10 mouse cellular contexts compared by ENCODE assay signal in the genomic region with DNA sequence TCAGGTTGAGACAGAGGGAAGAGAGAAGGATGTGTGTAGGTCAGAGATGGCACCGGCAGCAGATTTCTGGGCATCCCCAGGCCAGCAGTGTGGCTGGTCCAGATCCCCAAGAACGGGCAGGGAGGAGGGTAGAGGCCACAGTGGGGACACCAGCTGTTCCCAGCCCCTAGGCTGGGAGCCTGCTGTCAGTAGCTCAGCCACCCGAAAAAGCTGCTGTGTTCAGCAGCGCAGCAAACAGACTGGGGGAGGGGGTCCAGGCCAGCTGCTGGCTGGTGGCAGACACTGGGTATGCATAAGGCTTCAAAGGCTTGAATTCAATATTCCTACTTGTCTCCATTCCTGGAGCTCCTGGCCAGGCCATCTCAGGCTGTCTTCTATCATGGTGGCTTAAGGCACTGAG. TPM values are rescaled to one million over a fixed set of nuclear protein-coding genes. Genes with fewer than 3 reads are reported as not detected.
A peak's percentile ranks its signal among the peaks of the same experiment; 100 is the strongest.
DNase-seq lines count a peak whose midpoint lies in the region; ATAC-seq and TF ChIP-seq lines count a peak whose summit lies in the region.
"Had no signal": no experiment of that assay in that cellular context is flagged by ENCODE, and none has a peak within 500 bp of the region (broad histone marks: within the 10 kb centered on the region; RNA-seq: fewer than 3 reads in every experiment).

No protein-coding gene starts in this region.

- intact Hi-C loops in gastrocnemius, adult 2 months (cut with DNase I): no loop called here

- H3K9me3 ChIP-seq in embryonic facial prominence, embryonic 14.5 days (ENCODE audit: control insufficient read depth, low read length): no peaks in the 10 kb centered on the region
- H3K9me3 ChIP-seq in hindbrain, embryonic 12.5 days (replicated peaks): no peaks in the 10 kb centered on the region
- H3K9me3 ChIP-seq in midbrain, postnatal 0 days (ENCODE audit: low read length): no peaks in the 10 kb centered on the region
- H3K9me3 ChIP-seq: lung, embryonic 15.5 days had no signal

- DNase-seq in kidney, postnatal 4 days: peak; percentile 50 to 66
- DNase-seq in kidney, adult 8-10 months: no peak
- DNase-seq in embryonic facial prominence, embryonic 14.5 days (ENCODE audit: low spot score): peak; percentile 77
- peak; percentile 77 for DNase-seq in midbrain, postnatal 0 days (ENCODE audit: low spot score)
- no peak for DNase-seq in adrenal gland, adult 2 months
- DNase-seq in gastrocnemius, adult 2 months: no peak
- DNase-seq in natural killer cell, adult 2 months (ENCODE audit: low spot score in 2 of 2): no peak
- DNase-seq: thymus, adult 18-20 months had no signal

- peaks cover 14% of the 10 kb centered on the region for H3K36me3 ChIP-seq in embryonic facial prominence, embryonic 14.5 days (ENCODE audit: control insufficient read depth, insufficient read depth, low read length)
- peaks cover 15% of the 10 kb centered on the region for H3K36me3 ChIP-seq in hindbrain, embryonic 12.5 days
- H3K36me3 ChIP-seq in midbrain, postnatal 0 days (ENCODE audit: insufficient read depth, low read length): peaks cover 12% of the 10 kb centered on the region; the same call in 1 of the 2 replicates

- no peak overlapping the region for H3K4me2 ChIP-seq in embryonic facial prominence, embryonic 14.5 days (ENCODE audit: low read depth, low read length)
- H3K4me2 ChIP-seq in hindbrain, embryonic 12.5 days (replicated peaks): peak overlapping the region; percentile 58
- H3K4me2 ChIP-seq in midbrain, postnatal 0 days (ENCODE audit: low read depth, low read length, poor library complexity, severe bottlenecking): no peak overlapping the region

- peaks cover 19% of the 10 kb centered on the region for H3K27me3 ChIP-seq in embryonic facial prominence, embryonic 14.5 days (replicated peaks; ENCODE audit: control insufficient read depth, insufficient read depth, low read length)
- H3K27me3 ChIP-seq in hindbrain, embryonic 12.5 days: peaks cover 19% of the 10 kb centered on the region
- H3K27me3 ChIP-seq in midbrain, postnatal 0 days (ENCODE audit: insufficient read depth, low read length): no peaks in the 10 kb centered on the region

- no peak overlapping the region for H3K4me3 ChIP-seq in embryonic facial prominence, embryonic 14.5 days (ENCODE audit: low read depth, low read length)
- H3K4me3 ChIP-seq in hindbrain, embryonic 12.5 days: no peak overlapping the region
- H3K4me3 ChIP-seq in midbrain, postnatal 0 days (ENCODE audit: low read depth, low read length): no peak overlapping the region
- no peak overlapping the region for H3K4me3 ChIP-seq in gastrocnemius, adult 2 months
- H3K4me3 ChIP-seq: lung, embryonic 15.5 days had no signal

- peak; percentile 59; the same call in 1 of the 2 replicates for ATAC-seq in embryonic facial prominence, embryonic 14.5 days (ENCODE audit: low read depth)
- peak; percentile 62 for ATAC-seq in hindbrain, embryonic 12.5 days (ENCODE audit: low FRiP score)
- ATAC-seq in midbrain, postnatal 0 days (ENCODE audit: low FRiP score): no peak; the same call in 1 of the 2 replicates

- no peak for TF ChIP-seq CTCF in midbrain, postnatal 0 days (IDR thresholded peaks at IDR 0.05)
- TF ChIP-seq CTCF in gastrocnemius, adult 2 months (IDR thresholded peaks at IDR 0.05): no peak

- no peak overlapping the region for H3K27ac ChIP-seq in embryonic facial prominence, embryonic 14.5 days (replicated peaks; ENCODE audit: low read depth, low read length)
- peak overlapping the region; percentile 68 for H3K27ac ChIP-seq in hindbrain, embryonic 12.5 days
- H3K27ac ChIP-seq in midbrain, postnatal 0 days (ENCODE audit: low read depth, low read length): no peak overlapping the region
- no peak overlapping the region for H3K27ac ChIP-seq in gastrocnemius, adult 2 months
- H3K27ac ChIP-seq: lung, embryonic 15.5 days had no signal

- H3K4me1 ChIP-seq in embryonic facial prominence, embryonic 14.5 days (ENCODE audit: control insufficient read depth, insufficient read depth, low read length): peaks cover 16% of the 10 kb centered on the region
- H3K4me1 ChIP-seq in hindbrain, embryonic 12.5 days: peaks cover 23% of the 10 kb centered on the region
- H3K4me1 ChIP-seq in midbrain, postnatal 0 days (ENCODE audit: insufficient read depth, low read length): peaks cover 10% of the 10 kb centered on the region; the same call in 1 of the 2 replicates

- 17% methylated on average over 4 of the region's 4 CpGs for WGBS in embryonic facial prominence, embryonic 14.5 days
- WGBS in hindbrain, embryonic 12.5 days: 21% methylated on average over 4 of the region's 4 CpGs
- WGBS in midbrain, postnatal 0 days: 27% methylated on average over 4 of the region's 4 CpGs

- H3K9ac ChIP-seq in embryonic facial prominence, embryonic 14.5 days (ENCODE audit: low read depth, low read length): no peak overlapping the region
- H3K9ac ChIP-seq in hindbrain, embryonic 12.5 days: 0 out of 2 replicates have a peak overlapping the region, but pooled peaks have one; percentile 18
- no peak overlapping the region for H3K9ac ChIP-seq in midbrain, postnatal 0 days (replicated peaks; ENCODE audit: low read length, poor library complexity, severe bottlenecking)
- H3K9ac ChIP-seq: lung, embryonic 15.5 days had no signal

RNA-seq across cellular contexts. Expression of a gene that starts 8.3 kb away (rescaled TPM):
- 1,126 and 1,148 TPM in 2 replicates for polyA plus RNA-seq in embryonic facial prominence, embryonic 14.5 days (2014; fragmentation: Nextera tagmentation; extraction: Ambion mirVana)
- 675 and 726 TPM in 2 replicates for polyA plus RNA-seq in hindbrain, embryonic 12.5 days (2016; fragmentation: Nextera tagmentation; extraction: Ambion mirVana)
- total RNA-seq in midbrain, postnatal 0 days (2014; rRNA removed): 597 and 686 TPM in 2 replicates
- 591 and 620 TPM in 2 replicates for polyA plus RNA-seq in midbrain, postnatal 0 days (2015; fragmentation: Nextera tagmentation; extraction: Ambion mirVana)
- 1,000 to 10,000 TPM; 1,223 to 1,284 TPM for total RNA-seq in adrenal gland, adult 2 months (2021)
- 128 and 129 TPM in 2 replicates for polyA plus RNA-seq in adrenal gland, adult 2 months (2012; rRNA removed)
- 100 to 1,000 TPM; 404 to 490 TPM for total RNA-seq in gastrocnemius, adult 2 months (2021)

RNA-seq across cellular contexts. Expression of a gene that starts 12.0 kb away (rescaled TPM):
- polyA plus RNA-seq in embryonic facial prominence, embryonic 14.5 days (2014; fragmentation: Nextera tagmentation; extraction: Ambion mirVana): 25.1 and 30.4 TPM in 2 replicates
- 39.6 and 43.5 TPM in 2 replicates for polyA plus RNA-seq in hindbrain, embryonic 12.5 days (2016; fragmentation: Nextera tagmentation; extraction: Ambion mirVana)
- 89.1 and 96.4 TPM in 2 replicates for total RNA-seq in midbrain, postnatal 0 days (2014; rRNA removed)
- 61.1 and 63.2 TPM in 2 replicates for polyA plus RNA-seq in midbrain, postnatal 0 days (2015; fragmentation: Nextera tagmentation; extraction: Ambion mirVana)
- total RNA-seq in adrenal gland, adult 2 months (2021): 1 to 10 TPM; 6.9 to 9.6 TPM
- 14.4 and 14.5 TPM in 2 replicates for polyA plus RNA-seq in adrenal gland, adult 2 months (2012; rRNA removed)
- total RNA-seq in gastrocnemius, adult 2 months (2021): 100 to 1,000 TPM; 199 to 214 TPM

RNA-seq across cellular contexts. Expression of a gene that starts 18.4 kb away (rescaled TPM):
- 0.51 and 0.54 TPM in 2 replicates for polyA plus RNA-seq in embryonic facial prominence, embryonic 14.5 days (2014; fragmentation: Nextera tagmentation; extraction: Ambion mirVana)
- polyA plus RNA-seq in hindbrain, embryonic 12.5 days (2016; fragmentation: Nextera tagmentation; extraction: Ambion mirVana): 2.1 and 2.2 TPM in 2 replicates
- 4.4 and 8.3 TPM in 2 replicates for total RNA-seq in midbrain, postnatal 0 days (2014; rRNA removed)
- 3.5 and 4.1 TPM in 2 replicates for polyA plus RNA-seq in midbrain, postnatal 0 days (2015; fragmentation: Nextera tagmentation; extraction: Ambion mirVana)
- total RNA-seq in adrenal gland, adult 2 months (2021): 1 to 10 TPM; 3.6 to 4.0 TPM
- 0.71 and 0.83 TPM in 2 replicates for polyA plus RNA-seq in adrenal gland, adult 2 months (2012; rRNA removed)
- total RNA-seq in gastrocnemius, adult 2 months (2021): under 1 TPM in 1 of 2 experiments, not detected in 1; 0.11 TPM

RNA-seq across cellular contexts. Expression of a gene that starts 38.9 kb away (rescaled TPM):
- 6.1 and 7.0 TPM in 2 replicates for polyA plus RNA-seq in embryonic facial prominence, embryonic 14.5 days (2014; fragmentation: Nextera tagmentation; extraction: Ambion mirVana)
- 5.7 and 7.0 TPM in 2 replicates for polyA plus RNA-seq in hindbrain, embryonic 12.5 days (2016; fragmentation: Nextera tagmentation; extraction: Ambion mirVana)
- total RNA-seq in midbrain, postnatal 0 days (2014; rRNA removed): 1.1 and 2.9 TPM in 2 replicates
- polyA plus RNA-seq in midbrain, postnatal 0 days (2015; fragmentation: Nextera tagmentation; extraction: Ambion mirVana): 2.9 and 4.5 TPM in 2 replicates
- total RNA-seq in adrenal gland, adult 2 months (2021): 1 to 10 TPM in 1 of 2 experiments, under 1 TPM in 1; 0.29 to 1.2 TPM
- 0.43 and 0.87 TPM in 2 replicates for polyA plus RNA-seq in adrenal gland, adult 2 months (2012; rRNA removed)
- total RNA-seq in gastrocnemius, adult 2 months (2021): under 1 TPM; 0.31 to 0.47 TPM

RNA-seq across cellular contexts. Expression of a gene that starts 48.6 kb away (rescaled TPM):
- polyA plus RNA-seq in embryonic facial prominence, embryonic 14.5 days (2014; fragmentation: Nextera tagmentation; extraction: Ambion mirVana): 1.6 and 2.0 TPM in 2 replicates
- 0.13 and 0.26 TPM in 2 replicates for polyA plus RNA-seq in hindbrain, embryonic 12.5 days (2016; fragmentation: Nextera tagmentation; extraction: Ambion mirVana)
- total RNA-seq in midbrain, postnatal 0 days (2014; rRNA removed): 2.4 and 3.1 TPM in 2 replicates
- 4.9 and 5.6 TPM in 2 replicates for polyA plus RNA-seq in midbrain, postnatal 0 days (2015; fragmentation: Nextera tagmentation; extraction: Ambion mirVana)
- total RNA-seq in adrenal gland, adult 2 months (2021): 10 to 100 TPM; 17.5 to 22.2 TPM
- polyA plus RNA-seq in adrenal gland, adult 2 months (2012; rRNA removed): 11.0 and 13.7 TPM in 2 replicates
- 1 to 10 TPM; 3.0 to 3.1 TPM for total RNA-seq in gastrocnemius, adult 2 months (2021)

Comparison
In these comparisons a context has a peak if more than half of its experiments do, and no peak if none do; other contexts are left out.
1. DNase-seq: peak in kidney, postnatal 4 days (2 of 2), embryonic facial prominence, embryonic 14.5 days (single experiment) and midbrain, postnatal 0 days (single experiment); none in kidney, adult 8-10 months (0 of 2), adrenal gland, adult 2 months (single experiment), gastrocnemius, adult 2 months (single experiment) and natural killer cell, adult 2 months (0 of 2).